Mouse (Mus musculus): ENCODE data around the gene Gm2696.

DNA sequence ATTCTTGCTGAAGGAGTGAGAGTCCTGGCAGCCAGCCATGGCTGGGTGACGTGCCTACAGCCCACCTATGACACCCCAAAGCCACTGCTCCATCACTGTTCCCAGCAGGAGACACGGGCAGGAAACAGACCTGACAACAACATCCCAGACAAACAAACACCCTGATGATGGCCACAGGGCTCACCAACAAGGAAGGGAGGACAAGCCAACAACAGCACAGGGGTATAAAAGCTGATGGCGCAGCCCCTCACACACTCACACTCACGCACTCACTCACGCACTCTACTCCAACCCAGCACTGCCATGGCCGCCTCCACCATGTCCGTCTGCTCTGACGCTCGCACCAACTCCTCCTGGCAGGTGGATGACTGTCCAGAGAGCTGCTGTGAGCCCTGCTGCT is 38.1 kb downstream of the Gm2696 start, which contains the start of gene Gm10318:
- TF ChIP-seq CTCF (IDR thresholded peaks at IDR 0.05; ENCODE audit: low read depth, low read length) (no peak), GATA1 (IDR thresholded peaks at IDR 0.05; ENCODE audit: borderline replicate concordance, low read length) (no peak)

Measured in G1E (cell line).